Mouse (Mus musculus) midbrain, embryonic 10.5 days (tissue): ENCODE measurements around the gene H2-Eb2. TPM values are rescaled to one million over a fixed set of nuclear protein-coding genes. Genes with fewer than 3 reads are reported as not detected.
"Not testable (repeated sequence)": the region's sequence is repeated elsewhere in the genome, so short reads cannot be mapped to it uniquely, and the experiment has no call there.

Source experiments
- DNase-seq: peaks from one replicate; pipeline ENCODE4 v3.0.0-alpha.2; 2017; ENCODE audit warnings: low spot score
- H3K27ac ChIP-seq: fragments of 300-500 bp; sonication (generic); replicated peaks from 2 replicates; pipeline ENCODE4 v1.5.1; 2016; ENCODE audit warnings: mild to moderate bottlenecking
- H3K27me3 ChIP-seq: fragments of 300-500 bp; sonication (generic); 2 replicates; pipeline ENCODE4 v1.6.1; 2016; ENCODE audit warnings: low read depth, mild to moderate bottlenecking; ENCODE audit not compliant: poor library complexity, severe bottlenecking
- H3K36me3 ChIP-seq: fragments of 300-500 bp; sonication (generic); 2 replicates; pipeline ENCODE4 v1.6.1; 2016; ENCODE audit warnings: mild to moderate bottlenecking, moderate library complexity
- H3K4me1 ChIP-seq: fragments of 300-500 bp; sonication (generic); 2 replicates; pipeline ENCODE4 v1.6.1; 2016
- H3K4me3 ChIP-seq: fragments of 300-500 bp; sonication (generic); 2 replicates; pipeline ENCODE4 v1.5.1; 2016; ENCODE audit warnings: mild to moderate bottlenecking, moderate library complexity
- H3K9me3 ChIP-seq: fragments of 300-500 bp; sonication (generic); replicated peaks from 2 replicates; pipeline ENCODE4 v1.6.1; 2016; ENCODE audit warnings: mild to moderate bottlenecking
- WGBS: fragments of 180-500 bp; shearing (Covaris S2); methylation state at CpG from one replicate; pipeline ENCODE4 v1.1.7; 2016; 5-methylcytosine and 5-hydroxymethylcytosine counted together
- polyA plus RNA-seq: library from polyadenylated mRNA; unstranded; fragments of >200 nt; fragmentation: Nextera tagmentation; extraction: Ambion mirVana; gene quantifications from 2 replicates; pipeline ENCODE4 v1.2.1, GENCODE M21; 2016

H2-Eb2 gene
- polyA plus RNA-seq, 1 experiment from 2014 or later: not detected

DNA sequence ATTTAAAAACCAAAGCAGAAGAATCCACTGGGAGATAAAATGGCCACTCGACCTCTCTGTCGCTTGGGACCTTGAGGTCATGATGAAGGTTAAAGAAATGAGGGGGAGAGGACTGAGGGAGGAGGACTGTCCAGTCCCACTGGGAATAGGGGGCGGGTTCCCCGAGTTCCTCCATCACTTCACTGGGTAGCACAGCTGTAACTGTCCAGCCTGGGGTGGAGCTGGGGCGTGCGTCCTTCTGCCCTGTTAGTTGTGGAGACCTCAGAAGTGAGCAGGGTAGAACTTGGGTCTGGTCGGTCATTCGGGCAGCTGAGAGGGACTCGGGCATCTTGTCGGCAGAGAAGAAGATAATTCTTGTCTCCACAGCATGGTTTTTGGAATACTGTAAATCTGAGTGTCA is 16.2 kb upstream of the H2-Eb2 start:
- Histone ChIP-seq H3K4me1 (peaks cover 10% of the 10 kb centered on the region), H3K9me3 (no peaks in the 10 kb centered on the region), H3K36me3 (no peaks in the 10 kb centered on the region), H3K4me3 (peak overlapping the region; percentile 66), H3K27me3 (peaks cover 5% of the 10 kb centered on the region; the same call in 1 of the 2 replicates), H3K27ac (peak overlapping the region; percentile 82)
- 45% methylated on average over 10 of the region's 10 CpGs for WGBS
- DNase-seq: no peak

DNA sequence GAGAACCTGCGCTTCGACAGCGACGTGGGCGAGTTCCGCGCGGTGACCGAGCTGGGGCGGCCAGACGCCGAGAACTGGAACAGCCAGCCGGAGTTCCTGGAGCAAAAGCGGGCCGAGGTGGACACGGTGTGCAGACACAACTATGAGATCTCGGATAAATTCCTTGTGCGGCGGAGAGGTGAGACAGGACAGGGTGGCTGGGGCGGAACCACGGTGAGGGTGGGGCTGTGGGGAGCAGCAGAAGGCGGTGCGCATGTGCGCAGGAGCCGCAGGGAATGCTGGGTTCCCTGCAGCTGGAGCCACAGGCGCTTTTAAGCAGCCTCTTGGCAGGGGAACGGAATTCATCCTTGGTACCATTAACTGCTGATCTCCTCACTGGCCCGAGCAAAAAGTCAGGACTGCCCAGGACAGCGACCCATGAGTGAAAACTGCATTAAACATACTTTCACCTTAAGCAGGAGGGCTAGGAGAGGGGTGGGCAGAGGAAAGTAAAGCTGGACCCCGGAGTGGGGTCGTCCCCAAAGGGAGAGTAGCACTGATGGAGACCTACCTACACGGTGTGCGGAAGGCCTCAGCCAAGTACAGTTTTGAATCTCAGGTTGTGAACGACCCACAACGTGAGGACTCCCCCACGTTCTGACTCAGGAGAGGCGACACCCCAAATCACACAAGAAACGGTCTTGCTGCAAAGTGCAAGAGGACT is 15.6 kb upstream of the H2-Eb2 start:
- H3K27ac ChIP-seq: peak overlapping the region; percentile 82
- no peaks in the 10 kb centered on the region for H3K36me3 ChIP-seq
- 25% methylated on average over 38 of the region's 38 CpGs for WGBS
- H3K9me3 ChIP-seq: no peaks in the 10 kb centered on the region
- H3K4me1 ChIP-seq: peaks cover 10% of the 10 kb centered on the region
- DNase-seq: peak; percentile 62
- peak overlapping the region; percentile 66 for H3K4me3 ChIP-seq
- peaks cover 5% of the 10 kb centered on the region; the same call in 1 of the 2 replicates for H3K27me3 ChIP-seq

GRCm38 (mm10) chr17:34310526-34310925 is 14.9 kb upstream of the H2-Eb2 start:
- 86% methylated on average over 3 of the region's 3 CpGs for WGBS
- DNase-seq, H3K36me3 ChIP-seq, H3K4me3 ChIP-seq, H3K27me3 ChIP-seq, H3K9me3 ChIP-seq, H3K27ac ChIP-seq: not testable (repeated sequence)
- H3K4me1 ChIP-seq: peaks cover 10% of the 10 kb centered on the region

DNA sequence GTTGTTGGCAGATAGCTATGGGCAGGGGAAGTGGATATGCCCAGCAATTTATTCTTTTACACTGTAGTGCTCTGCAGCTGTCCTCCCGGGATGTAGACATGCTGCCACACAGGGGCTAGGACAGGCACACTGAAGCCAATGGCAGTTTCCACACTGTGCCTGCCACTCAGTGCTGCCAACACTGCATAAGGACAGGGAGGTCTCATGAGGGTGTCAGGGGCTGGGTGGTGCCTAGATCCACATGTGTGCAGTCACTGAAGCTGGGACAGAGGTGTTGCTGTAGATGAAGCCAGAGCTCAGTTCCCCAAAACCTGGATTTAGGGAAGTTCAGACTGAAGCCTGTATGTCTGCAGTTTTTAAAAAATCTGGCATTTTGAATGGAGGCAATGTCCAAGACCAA is 13.3 kb upstream of the H2-Eb2 start:
- Histone ChIP-seq H3K36me3 (no peaks in the 10 kb centered on the region), H3K9me3 (no peaks in the 10 kb centered on the region), H3K27ac (no peak overlapping the region), H3K27me3 (peaks cover 5% of the 10 kb centered on the region; the same call in 1 of the 2 replicates), H3K4me1 (peaks cover 10% of the 10 kb centered on the region), H3K4me3 (no peak overlapping the region)
- WGBS: 95% methylated on average over 1 of the region's 1 CpGs
- no peak for DNase-seq

DNA sequence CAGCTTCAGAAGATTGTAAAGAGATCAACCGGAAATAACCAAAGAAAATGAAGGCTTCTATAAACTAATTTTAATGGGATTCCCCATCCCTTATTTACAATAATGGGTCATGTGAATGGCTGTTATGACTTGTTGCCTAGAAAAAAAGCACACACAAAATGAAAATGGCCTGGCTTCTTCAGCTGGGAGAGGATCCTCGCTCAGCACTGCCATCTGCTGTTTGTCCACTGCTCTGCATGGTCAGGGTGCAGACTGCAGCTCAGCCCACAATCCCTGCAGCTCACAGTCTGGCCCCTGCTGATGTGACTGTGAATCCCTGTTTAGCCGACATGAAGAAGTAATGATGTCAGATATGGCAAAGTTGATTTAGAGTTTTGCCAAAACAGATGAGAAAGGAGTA is 12.1 kb upstream of the H2-Eb2 start:
- H3K27me3 ChIP-seq: peaks cover under 1% of the 10 kb centered on the region; the same call in 1 of the 2 replicates
- no peaks in the 10 kb centered on the region for H3K36me3 ChIP-seq
- WGBS: 40% methylated on average over 3 of the region's 3 CpGs
- H3K27ac ChIP-seq: no peak overlapping the region
- no peak overlapping the region for H3K4me3 ChIP-seq
- no peaks in the 10 kb centered on the region for H3K9me3 ChIP-seq
- DNase-seq: peak; percentile 76
- H3K4me1 ChIP-seq: peaks cover 10% of the 10 kb centered on the region

DNA sequence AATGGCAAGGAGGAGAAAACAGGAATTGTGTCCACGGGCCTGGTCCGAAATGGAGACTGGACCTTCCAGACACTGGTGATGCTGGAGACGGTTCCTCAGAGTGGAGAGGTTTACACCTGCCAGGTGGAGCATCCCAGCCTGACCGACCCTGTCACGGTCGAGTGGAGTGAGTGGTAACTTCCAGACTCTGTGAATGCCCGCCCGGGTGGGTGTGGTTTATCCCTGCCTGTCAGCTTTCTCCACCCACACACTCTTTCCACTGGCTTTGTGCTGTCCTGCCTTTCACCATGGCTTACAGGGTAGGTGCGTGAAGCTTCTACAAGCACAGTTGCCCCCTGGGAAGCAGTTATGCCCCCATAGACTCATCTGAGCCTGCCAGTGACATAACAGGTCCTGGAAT is 11.2 kb upstream of the H2-Eb2 start:
- DNase-seq: no peak
- H3K4me3 ChIP-seq: no peak overlapping the region
- WGBS: 67% methylated on average over 9 of the region's 9 CpGs
- H3K4me1 ChIP-seq: peaks cover 8% of the 10 kb centered on the region
- no peaks in the 10 kb centered on the region for H3K27me3 ChIP-seq
- no peaks in the 10 kb centered on the region for H3K36me3 ChIP-seq
- H3K9me3 ChIP-seq: no peaks in the 10 kb centered on the region
- H3K27ac ChIP-seq: no peak overlapping the region

- H3K36me3 ChIP-seq: no peaks in the 10 kb centered on the region
- no peaks in the 10 kb centered on the region for H3K9me3 ChIP-seq
- no peak for DNase-seq
- no peak overlapping the region for H3K4me3 ChIP-seq
- H3K27me3 ChIP-seq: no peaks in the 10 kb centered on the region
- H3K4me1 ChIP-seq: no peaks in the 10 kb centered on the region
- WGBS: 63% methylated on average over 1 of the region's 1 CpGs
- H3K27ac ChIP-seq: no peak overlapping the region; the same call in 1 of the 2 replicates
Observed at GRCm38 (mm10) chr17:34315512-34315911, 10.0 kb upstream of the H2-Eb2 start.

DNA sequence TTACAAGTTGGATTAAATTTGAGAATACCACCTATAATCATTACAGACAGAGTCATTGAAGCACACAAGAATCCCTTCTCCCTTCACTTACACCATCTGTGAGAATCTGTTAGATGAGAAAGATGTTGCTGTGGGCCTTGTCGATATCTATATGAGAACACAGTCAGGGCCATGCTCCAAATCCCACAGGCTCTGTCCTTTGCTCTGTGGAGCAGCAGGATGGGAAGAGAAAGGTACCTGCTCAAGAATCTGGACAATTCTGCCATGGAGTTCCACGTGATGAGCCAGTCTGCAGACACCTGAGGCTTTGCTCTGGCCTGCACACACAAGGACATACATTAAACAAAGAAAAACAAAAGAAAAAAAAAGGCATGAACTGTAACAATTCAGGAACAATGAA is 8.8 kb upstream of the H2-Eb2 start:
- no peak overlapping the region for H3K4me3 ChIP-seq
- H3K9me3 ChIP-seq: no peaks in the 10 kb centered on the region
- H3K27ac ChIP-seq: no peak overlapping the region
- no peaks in the 10 kb centered on the region for H3K4me1 ChIP-seq
- no peaks in the 10 kb centered on the region for H3K36me3 ChIP-seq
- no peaks in the 10 kb centered on the region for H3K27me3 ChIP-seq
- no peak for DNase-seq
- 75% methylated on average over 2 of the region's 2 CpGs for WGBS

- WGBS: 58% methylated on average over 2 of the region's 2 CpGs
Observed at GRCm38 (mm10) chr17:34317275-34317674, 8.2 kb upstream of the H2-Eb2 start.

GRCm38 (mm10) chr17:34326373-34326772 is 908 bp downstream of the H2-Eb2 start:
- Histone ChIP-seq H3K27ac (no peak overlapping the region), H3K27me3 (no peaks in the 10 kb centered on the region), H3K36me3 (no peaks in the 10 kb centered on the region), H3K9me3 (no peaks in the 10 kb centered on the region), H3K4me1 (no peaks in the 10 kb centered on the region), H3K4me3 (no peak overlapping the region)
- 80% methylated on average over 3 of the region's 3 CpGs for WGBS
- no peak for DNase-seq

More at GRCm38 (mm10) chr17:34317275-34317674, 8.2 kb upstream of the H2-Eb2 start:
- DNase-seq: no peak
- Histone ChIP-seq H3K4me3 (no peak overlapping the region), H3K4me1 (no peaks in the 10 kb centered on the region), H3K36me3 (no peaks in the 10 kb centered on the region), H3K27me3 (no peaks in the 10 kb centered on the region), H3K9me3 (no peaks in the 10 kb centered on the region), H3K27ac (no peak overlapping the region)

- Histone ChIP-seq H3K36me3 (no peaks in the 10 kb centered on the region), H3K4me1 (no peaks in the 10 kb centered on the region), H3K27ac (no peak overlapping the region), H3K4me3 (no peak overlapping the region), H3K9me3 (no peaks in the 10 kb centered on the region; the same call in 1 of the 2 replicates), H3K27me3 (no peaks in the 10 kb centered on the region)
- WGBS: 81% methylated on average over 2 of the region's 2 CpGs
- no peak for DNase-seq
Observed at GRCm38 (mm10) chr17:34329807-34330206, 4.3 kb downstream of the H2-Eb2 start.

- no peak for DNase-seq
- no peaks in the 10 kb centered on the region for H3K4me1 ChIP-seq
- WGBS: 90% methylated on average over 1 of the region's 1 CpGs
- no peaks in the 10 kb centered on the region; the same call in 1 of the 2 replicates for H3K9me3 ChIP-seq
- no peak overlapping the region for H3K27ac ChIP-seq
- H3K27me3 ChIP-seq: no peaks in the 10 kb centered on the region
- H3K36me3 ChIP-seq: no peaks in the 10 kb centered on the region
- H3K4me3 ChIP-seq: no peak overlapping the region
Observed at GRCm38 (mm10) chr17:34331200-34331599, 5.7 kb downstream of the H2-Eb2 start.

- Histone ChIP-seq H3K27ac (no peak overlapping the region), H3K4me1 (peaks cover 7% of the 10 kb centered on the region), H3K4me3 (no peak overlapping the region), H3K36me3 (no peaks in the 10 kb centered on the region), H3K9me3 (no peaks in the 10 kb centered on the region), H3K27me3 (no peaks in the 10 kb centered on the region)
- no peak for DNase-seq
- 60% methylated on average over 3 of the region's 3 CpGs for WGBS
Observed at GRCm38 (mm10) chr17:34340619-34341402, 15.3 kb downstream of the H2-Eb2 start.
